Mouse (Mus musculus): ENCODE measurements around the gene Vmn1r209. TPM values are rescaled to one million over a fixed set of nuclear protein-coding genes. Genes with fewer than 3 reads are reported as not detected.
"Not testable (repeated sequence)": the region's sequence is repeated elsewhere in the genome, so short reads cannot be mapped to it uniquely, and the experiment has no call there.

Vmn1r209 gene
- polyA plus RNA-seq (2012; rRNA removed): not detected in 2 replicates

GRCm38 (mm10) chr13:22809582-22809981, at the start of gene Vmn1r209:
TSS of gene Vmn1r209 (minus strand) at chr13:22809682.
- not testable (repeated sequence) for H3K27me3 ChIP-seq (replicated peaks; ENCODE audit: control insufficient read depth, insufficient read depth, low read length); H3K27ac ChIP-seq (ENCODE audit: insufficient read depth, low read depth, low read length); H3K4me3 ChIP-seq (ENCODE audit: insufficient read depth, low read depth, low read length); H3K4me1 ChIP-seq (ENCODE audit: control insufficient read depth, insufficient read depth, low read length); H3K36me3 ChIP-seq (ENCODE audit: control insufficient read depth, insufficient read depth, low read length); DNase-seq

GRCm38 (mm10) chr13:22857461-22857860, 48.0 kb upstream of the Vmn1r209 start, which contains the start of gene Vmn1r211:
TSS of gene Vmn1r211 (minus strand) at chr13:22857561.
- WGBS: 76% methylated on average over 1 of the region's 1 CpGs
- DNase-seq: no peak
- H3K27ac ChIP-seq (ENCODE audit: insufficient read depth, low read depth, low read length): no peak within 1 kb of the TSS
- no peaks in the 10 kb centered on the region for H3K36me3 ChIP-seq (ENCODE audit: control insufficient read depth, insufficient read depth, low read length)
- TF ChIP-seq POLR2A (IDR thresholded peaks at IDR 0.05; ENCODE audit: low read depth, low read length) (no peak), CTCF (conservative IDR thresholded peaks at IDR 0.05; ENCODE audit: insufficient read depth, insufficient read length, low read depth, low read length) (no peak)
- no peaks in the 10 kb centered on the region for H3K4me1 ChIP-seq (ENCODE audit: control insufficient read depth, insufficient read depth, low read length)
- no peaks in the 10 kb centered on the region; the same call in 1 of the 2 replicates for H3K27me3 ChIP-seq (replicated peaks; ENCODE audit: control insufficient read depth, insufficient read depth, low read length)
- H3K4me3 ChIP-seq (ENCODE audit: insufficient read depth, low read depth, low read length): no peak within 1 kb of the TSS

GRCm38 (mm10) chr13:22854760-22855159, 45.3 kb upstream of the Vmn1r209 start:
- DNase-seq: no peak
- 68% methylated on average over 4 of the region's 4 CpGs for WGBS
- H3K27ac ChIP-seq (ENCODE audit: insufficient read depth, low read depth, low read length): no peak overlapping the region
- no peaks in the 10 kb centered on the region for H3K4me1 ChIP-seq (ENCODE audit: control insufficient read depth, insufficient read depth, low read length)
- TF ChIP-seq POLR2A (IDR thresholded peaks at IDR 0.05; ENCODE audit: low read depth, low read length): no peak
- TF ChIP-seq CTCF (conservative IDR thresholded peaks at IDR 0.05; ENCODE audit: insufficient read depth, insufficient read length, low read depth, low read length): no peak
- no peaks in the 10 kb centered on the region for H3K36me3 ChIP-seq (ENCODE audit: control insufficient read depth, insufficient read depth, low read length)
- H3K27me3 ChIP-seq (replicated peaks; ENCODE audit: control insufficient read depth, insufficient read depth, low read length): no peaks in the 10 kb centered on the region; the same call in 1 of the 2 replicates
- no peak overlapping the region for H3K4me3 ChIP-seq (ENCODE audit: insufficient read depth, low read depth, low read length)

GRCm38 (mm10) chr13:22846798-22847197, 37.3 kb upstream of the Vmn1r209 start:
- H3K4me3 ChIP-seq (ENCODE audit: insufficient read depth, low read depth, low read length): no peak overlapping the region
- WGBS: 70% methylated on average over 1 of the region's 1 CpGs
- H3K27ac ChIP-seq (ENCODE audit: insufficient read depth, low read depth, low read length): no peak overlapping the region
- H3K27me3 ChIP-seq (replicated peaks; ENCODE audit: control insufficient read depth, insufficient read depth, low read length): no peaks in the 10 kb centered on the region
- H3K4me1 ChIP-seq (ENCODE audit: control insufficient read depth, insufficient read depth, low read length): no peaks in the 10 kb centered on the region
- TF ChIP-seq CTCF (conservative IDR thresholded peaks at IDR 0.05; ENCODE audit: insufficient read depth, insufficient read length, low read depth, low read length): no peak
- TF ChIP-seq POLR2A (IDR thresholded peaks at IDR 0.05; ENCODE audit: low read depth, low read length): no peak
- no peak for DNase-seq
- H3K36me3 ChIP-seq (ENCODE audit: control insufficient read depth, insufficient read depth, low read length): no peaks in the 10 kb centered on the region

- WGBS: 65% methylated on average over 3 of the region's 3 CpGs
- H3K36me3 ChIP-seq (ENCODE audit: control insufficient read depth, insufficient read depth, low read length); H3K27me3 ChIP-seq (replicated peaks; ENCODE audit: control insufficient read depth, insufficient read depth, low read length); H3K4me1 ChIP-seq (ENCODE audit: control insufficient read depth, insufficient read depth, low read length); H3K27ac ChIP-seq (ENCODE audit: insufficient read depth, low read depth, low read length); H3K4me3 ChIP-seq (ENCODE audit: insufficient read depth, low read depth, low read length); DNase-seq: not testable (repeated sequence)
Observed at GRCm38 (mm10) chr13:22844304-22844703, 34.8 kb upstream of the Vmn1r209 start.

GRCm38 (mm10) chr13:22831248-22831647, 21.8 kb upstream of the Vmn1r209 start, which contains the start of gene Vmn1r210:
TSS of gene Vmn1r210 (minus strand) at chr13:22831348.
- Histone ChIP-seq H3K27me3 (replicated peaks; ENCODE audit: control insufficient read depth, insufficient read depth, low read length) (no peaks in the 10 kb centered on the region), H3K4me1 (ENCODE audit: control insufficient read depth, insufficient read depth, low read length) (no peaks in the 10 kb centered on the region), H3K4me3 (ENCODE audit: insufficient read depth, low read depth, low read length) (no peak within 1 kb of the TSS), H3K27ac (ENCODE audit: insufficient read depth, low read depth, low read length) (no peak within 1 kb of the TSS), H3K36me3 (ENCODE audit: control insufficient read depth, insufficient read depth, low read length) (no peaks in the 10 kb centered on the region)
- no peak for DNase-seq
- 40% methylated on average over 4 of the region's 4 CpGs for whole genome bisulfite sequencing
- TF ChIP-seq POLR2A (IDR thresholded peaks at IDR 0.05; ENCODE audit: low read depth, low read length) (no peak), CTCF (conservative IDR thresholded peaks at IDR 0.05; ENCODE audit: insufficient read depth, insufficient read length, low read depth, low read length) (no peak)

- H3K27me3 ChIP-seq (replicated peaks; ENCODE audit: control insufficient read depth, insufficient read depth, low read length); H3K27ac ChIP-seq (ENCODE audit: insufficient read depth, low read depth, low read length); H3K36me3 ChIP-seq (ENCODE audit: control insufficient read depth, insufficient read depth, low read length); H3K4me3 ChIP-seq (ENCODE audit: insufficient read depth, low read depth, low read length); DNase-seq; H3K4me1 ChIP-seq (ENCODE audit: control insufficient read depth, insufficient read depth, low read length): not testable (repeated sequence)
- WGBS: 35% methylated on average over 7 of the region's 7 CpGs
Observed at GRCm38 (mm10) chr13:22829395-22829794, 19.9 kb upstream of the Vmn1r209 start.

- not testable (repeated sequence) for H3K27ac ChIP-seq (ENCODE audit: insufficient read depth, low read depth, low read length); DNase-seq; H3K36me3 ChIP-seq (ENCODE audit: control insufficient read depth, insufficient read depth, low read length); H3K27me3 ChIP-seq (replicated peaks; ENCODE audit: control insufficient read depth, insufficient read depth, low read length); H3K4me1 ChIP-seq (ENCODE audit: control insufficient read depth, insufficient read depth, low read length); H3K4me3 ChIP-seq (ENCODE audit: insufficient read depth, low read depth, low read length)
- WGBS: 78% methylated on average over 1 of the region's 1 CpGs
Observed at GRCm38 (mm10) chr13:22821601-22822000, 12.1 kb upstream of the Vmn1r209 start.

- H3K27me3 ChIP-seq (replicated peaks; ENCODE audit: control insufficient read depth, insufficient read depth, low read length); DNase-seq; H3K27ac ChIP-seq (ENCODE audit: insufficient read depth, low read depth, low read length); H3K4me3 ChIP-seq (ENCODE audit: insufficient read depth, low read depth, low read length); H3K4me1 ChIP-seq (ENCODE audit: control insufficient read depth, insufficient read depth, low read length); H3K36me3 ChIP-seq (ENCODE audit: control insufficient read depth, insufficient read depth, low read length): not testable (repeated sequence)
- 77% methylated on average over 3 of the region's 3 CpGs for WGBS
Observed at GRCm38 (mm10) chr13:22788096-22788495, 21.4 kb downstream of the Vmn1r209 start.

GRCm38 (mm10) chr13:22784159-22784558, 25.3 kb downstream of the Vmn1r209 start:
- not testable (repeated sequence) for H3K27me3 ChIP-seq (replicated peaks; ENCODE audit: control insufficient read depth, insufficient read depth, low read length); H3K4me3 ChIP-seq (ENCODE audit: insufficient read depth, low read depth, low read length); H3K27ac ChIP-seq (ENCODE audit: insufficient read depth, low read depth, low read length); H3K36me3 ChIP-seq (ENCODE audit: control insufficient read depth, insufficient read depth, low read length); DNase-seq; H3K4me1 ChIP-seq (ENCODE audit: control insufficient read depth, insufficient read depth, low read length)

- H3K27me3 ChIP-seq (replicated peaks; ENCODE audit: control insufficient read depth, insufficient read depth, low read length); H3K36me3 ChIP-seq (ENCODE audit: control insufficient read depth, insufficient read depth, low read length); H3K4me1 ChIP-seq (ENCODE audit: control insufficient read depth, insufficient read depth, low read length); H3K4me3 ChIP-seq (ENCODE audit: insufficient read depth, low read depth, low read length); DNase-seq; H3K27ac ChIP-seq (ENCODE audit: insufficient read depth, low read depth, low read length): not testable (repeated sequence)
- WGBS: no CpG with 5 or more reads among the region's 7 CpGs
Observed at GRCm38 (mm10) chr13:22777300-22777699, 32.2 kb downstream of the Vmn1r209 start, which contains the start of gene Vmn1r208. TSS of gene Vmn1r208 (minus strand) at chr13:22777400.
